Mouse (Mus musculus) stomach, embryonic 14.5 days (tissue): ENCODE data around the gene Rsf1. TPM values are rescaled to one million over a fixed set of nuclear protein-coding genes. Genes with fewer than 3 reads are reported as not detected.

ENCODE experiments used
- ATAC-seq: fragments of 200-750 bp; cut with Nextera tagmentation; 2 replicates; pipeline ENCODE4 v1.8.0; 2017; ENCODE audit warnings: low read depth, moderate TSS enrichment; ENCODE audit not compliant: insufficient number of reproducible peaks, insufficient read depth, low FRiP score
- H3K27ac ChIP-seq: fragments of 300-500 bp; sonication (generic); 2 replicates; pipeline ENCODE4 v1.5.1; 2014; ENCODE audit warnings: mild to moderate bottlenecking, low read length, moderate library complexity, mixed read lengths
- H3K27me3 ChIP-seq: fragments of 300-500 bp; sonication (generic); 2 replicates; pipeline ENCODE4 v1.6.1; 2014; ENCODE audit warnings: low read length, control low read depth, mixed read lengths; ENCODE audit not compliant: control insufficient read depth, insufficient read depth
- H3K36me3 ChIP-seq: fragments of 300-500 bp; sonication (generic); 2 replicates; pipeline ENCODE4 v1.6.1; 2014; ENCODE audit warnings: mild to moderate bottlenecking, control low read depth, low read length, moderate library complexity, mixed read lengths; ENCODE audit not compliant: control insufficient read depth, insufficient read depth
- H3K4me1 ChIP-seq: fragments of 300-500 bp; sonication (generic); 2 replicates; pipeline ENCODE4 v1.6.1; 2014; ENCODE audit warnings: low read length, control low read depth, mixed read lengths; ENCODE audit not compliant: control insufficient read depth, insufficient read depth
- H3K4me2 ChIP-seq: fragments of 300-500 bp; sonication (generic); replicated peaks from 2 replicates; pipeline ENCODE4 v1.6.1; 2014; ENCODE audit warnings: low read depth, low read length, control low read depth
- H3K4me3 ChIP-seq: fragments of 300-500 bp; sonication (generic); 2 replicates; pipeline ENCODE4 v1.5.1; 2014; ENCODE audit warnings: low read depth, low read length, control low read depth
- H3K9ac ChIP-seq: fragments of 300-500 bp; sonication (generic); replicated peaks from 2 replicates; pipeline ENCODE4 v1.6.1; 2014; ENCODE audit warnings: low read depth, mild to moderate bottlenecking, control low read depth, low read length, moderate library complexity, mixed read lengths
- H3K9me3 ChIP-seq: fragments of 300-500 bp; sonication (generic); 2 replicates; pipeline ENCODE4 v1.6.1; 2016; ENCODE audit warnings: low read depth, low read length, control low read depth; ENCODE audit not compliant: control insufficient read depth
- WGBS: fragments of 180-500 bp; shearing (Covaris S2); extraction: QIAGEN DNeasy Blood & Tissue Kit; methylation state at CpG from one replicate; pipeline ENCODE4 v1.1.7; 2014; 5-methylcytosine and 5-hydroxymethylcytosine counted together
- polyA plus RNA-seq: library from polyadenylated mRNA; unstranded; fragments of >200 nt; fragmentation: Nextera tagmentation; extraction: Ambion mirVana; gene quantifications from 2 replicates; pipeline ENCODE4 v1.2.1, GENCODE M21; 2014

The Rsf1 gene
- polyA plus RNA-seq, 1 experiment from 2014 or later, result 33.3 TPM

DNA sequence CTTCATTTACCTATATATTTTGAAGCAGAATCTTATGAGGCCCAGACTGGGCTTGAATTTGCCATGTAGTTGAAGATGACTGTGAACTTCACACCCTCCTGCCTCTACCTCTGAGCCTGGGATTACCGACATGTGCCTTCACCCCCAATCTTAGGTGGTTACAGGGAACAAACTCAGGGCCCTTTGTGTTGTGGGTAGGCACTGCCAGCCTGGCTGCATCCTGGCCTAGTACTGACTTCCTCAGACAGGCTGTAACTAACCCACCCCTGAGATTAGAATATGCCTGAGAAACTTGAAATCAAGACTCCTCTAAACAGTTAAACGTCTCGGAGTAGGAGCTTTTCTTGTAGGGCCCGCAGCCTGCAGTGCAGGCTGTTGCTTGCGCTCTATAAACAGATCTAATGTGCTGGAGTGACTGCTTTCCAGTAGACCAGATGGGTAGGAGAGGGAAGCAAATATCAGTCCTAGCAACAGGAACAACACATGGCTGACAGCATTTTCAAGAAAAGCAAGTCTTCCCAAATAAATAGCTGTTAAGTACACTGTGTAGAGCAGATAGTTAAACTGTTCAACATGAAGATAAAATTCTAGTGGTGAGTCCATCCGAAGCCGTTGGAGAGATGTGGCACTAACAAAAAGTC lies 142.7 kb downstream of the Rsf1 start:
- Histone ChIP-seq H3K36me3 (peaks cover 18% of the 10 kb centered on the region), H3K4me2 (no peak overlapping the region), H3K9me3 (no peaks in the 10 kb centered on the region), H3K4me3 (no peak overlapping the region), H3K27ac (no peak overlapping the region), H3K9ac (no peak overlapping the region), H3K27me3 (no peaks in the 10 kb centered on the region), H3K4me1 (no peaks in the 10 kb centered on the region)
- WGBS, result 89% methylated on average over 7 of the region's 7 CpGs
- no peak for ATAC-seq

DNA sequence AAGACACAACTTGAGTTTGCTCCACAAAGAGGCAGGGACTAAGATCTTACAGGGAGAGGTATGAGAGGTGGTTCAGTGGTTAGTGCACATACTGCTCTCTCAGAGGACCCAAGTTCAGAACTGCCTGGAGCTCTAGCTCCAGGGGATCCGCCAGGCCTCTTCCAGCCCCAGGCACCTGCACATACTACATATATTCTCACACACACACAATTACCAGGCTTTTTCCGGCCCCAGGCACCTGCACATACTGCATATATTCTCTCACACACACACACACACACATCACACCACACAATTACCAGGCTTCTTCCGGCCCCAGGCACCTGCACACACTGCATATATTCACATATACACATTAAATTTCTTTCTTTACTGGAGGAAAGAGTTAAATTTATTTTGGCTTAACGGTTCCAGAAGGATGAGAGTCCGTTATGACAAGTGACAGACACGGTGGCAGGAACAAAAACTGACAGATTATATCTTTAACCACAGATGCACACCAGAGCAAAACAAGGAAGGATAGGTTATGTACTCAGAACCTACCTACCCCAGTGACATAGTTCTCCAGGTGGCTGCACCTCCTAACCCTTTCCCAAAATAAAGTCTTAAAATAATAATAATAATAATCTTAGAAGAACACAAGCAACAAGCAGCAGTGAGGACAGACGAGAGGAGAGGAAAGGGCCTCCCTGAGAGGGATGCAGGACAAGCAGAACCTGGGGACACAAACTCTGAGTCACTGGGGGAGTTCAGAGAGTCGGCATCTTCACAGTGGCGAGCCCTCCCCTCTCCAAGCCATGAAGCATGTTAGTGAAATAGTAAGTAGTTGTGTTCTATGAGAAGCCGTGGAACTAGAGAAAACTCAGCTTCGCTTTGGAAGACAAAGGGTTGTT lies 144.2 kb downstream of the Rsf1 start:
- 87% methylated on average over 11 of the region's 11 CpGs for WGBS
- Histone ChIP-seq H3K27ac (no peak overlapping the region), H3K9ac (no peak overlapping the region), H3K4me3 (no peak overlapping the region), H3K4me1 (no peaks in the 10 kb centered on the region), H3K4me2 (no peak overlapping the region), H3K9me3 (no peaks in the 10 kb centered on the region), H3K36me3 (peaks cover 15% of the 10 kb centered on the region), H3K27me3 (no peaks in the 10 kb centered on the region)
- no peak for ATAC-seq

DNA sequence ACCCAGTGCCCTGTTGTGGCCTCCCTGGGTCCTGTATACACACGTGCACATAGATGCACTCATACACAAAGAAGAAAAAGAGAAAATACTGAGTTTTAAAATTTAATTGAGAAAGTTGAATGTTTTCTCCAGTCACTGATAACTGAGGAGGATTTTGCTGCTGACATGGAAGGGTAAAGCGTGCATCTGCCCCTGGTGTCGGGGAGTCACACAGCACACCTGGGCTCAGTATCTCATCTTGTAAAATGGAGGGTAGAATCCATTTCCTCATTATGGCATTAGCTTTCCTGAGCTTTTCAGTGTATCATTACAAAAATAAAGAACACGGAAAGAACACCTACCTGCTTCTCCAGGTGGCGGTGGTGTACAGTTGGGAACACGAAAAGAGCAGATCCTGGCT lies 145.7 kb downstream of the Rsf1 start:
- no peaks in the 10 kb centered on the region for H3K27me3 ChIP-seq
- no peak overlapping the region for H3K4me3 ChIP-seq
- ATAC-seq, result no peak
- no peaks in the 10 kb centered on the region for H3K9me3 ChIP-seq
- no peaks in the 10 kb centered on the region; the same call in 1 of the 2 replicates for H3K4me1 ChIP-seq
- no peak overlapping the region for H3K9ac ChIP-seq
- H3K36me3 ChIP-seq, result peaks cover 6% of the 10 kb centered on the region; the same call in 1 of the 2 replicates
- H3K4me2 ChIP-seq, result no peak overlapping the region
- WGBS, result 96% methylated on average over 6 of the region's 6 CpGs
- no peak overlapping the region for H3K27ac ChIP-seq

DNA sequence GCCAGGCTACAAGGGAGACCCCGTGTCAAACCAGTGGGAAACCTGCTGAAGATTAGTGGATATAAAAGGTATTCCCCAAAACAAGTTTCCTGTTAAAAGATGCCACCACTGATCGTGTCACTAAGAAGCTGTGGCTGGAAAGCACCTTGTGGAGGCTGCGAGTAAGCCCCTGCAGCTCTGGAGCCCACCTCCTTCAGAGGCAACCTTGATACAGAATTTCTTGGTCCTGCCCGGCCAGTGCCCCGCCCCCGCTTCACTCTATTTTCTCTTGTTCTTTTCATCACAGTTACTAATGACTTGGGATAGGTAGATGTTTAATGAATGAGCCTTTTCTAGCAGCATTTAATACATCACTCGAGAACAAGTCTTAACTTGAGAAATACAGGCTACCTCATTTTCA lies 146.4 kb downstream of the Rsf1 start:
- Histone ChIP-seq H3K4me1 (no peaks in the 10 kb centered on the region; the same call in 1 of the 2 replicates), H3K9me3 (no peaks in the 10 kb centered on the region), H3K27me3 (no peaks in the 10 kb centered on the region), H3K9ac (no peak overlapping the region), H3K27ac (no peak overlapping the region), H3K4me2 (no peak overlapping the region), H3K36me3 (peaks cover 6% of the 10 kb centered on the region; the same call in 1 of the 2 replicates), H3K4me3 (no peak overlapping the region)
- 77% methylated on average over 7 of the region's 7 CpGs for WGBS
- no peak for ATAC-seq

DNA sequence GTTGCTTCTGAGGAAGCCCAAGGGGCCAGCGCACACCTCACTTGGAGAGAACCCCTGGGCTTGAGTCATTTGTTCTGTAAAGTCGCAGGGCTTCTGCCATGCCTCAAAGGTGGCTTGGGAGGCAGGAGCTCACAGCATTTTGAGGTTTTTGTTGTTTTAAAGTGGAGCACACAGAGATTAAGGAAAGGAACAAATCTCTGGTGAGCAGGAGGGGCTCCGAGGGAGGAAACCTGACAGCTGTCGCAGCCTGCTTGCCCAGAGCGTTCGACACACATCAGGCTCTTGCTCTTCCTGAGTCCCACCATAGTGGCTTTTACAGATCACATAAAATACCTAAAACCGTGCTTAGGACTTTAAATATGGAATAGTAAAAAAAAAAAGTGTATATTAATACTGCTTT lies 147.1 kb downstream of the Rsf1 start:
- Histone ChIP-seq H3K27ac (no peak overlapping the region), H3K36me3 (peaks cover 6% of the 10 kb centered on the region; the same call in 1 of the 2 replicates), H3K4me1 (no peaks in the 10 kb centered on the region; the same call in 1 of the 2 replicates), H3K9me3 (no peaks in the 10 kb centered on the region), H3K27me3 (no peaks in the 10 kb centered on the region), H3K9ac (no peak overlapping the region), H3K4me3 (no peak overlapping the region), H3K4me2 (no peak overlapping the region)
- WGBS, result 76% methylated on average over 7 of the region's 7 CpGs
- no peak for ATAC-seq

DNA sequence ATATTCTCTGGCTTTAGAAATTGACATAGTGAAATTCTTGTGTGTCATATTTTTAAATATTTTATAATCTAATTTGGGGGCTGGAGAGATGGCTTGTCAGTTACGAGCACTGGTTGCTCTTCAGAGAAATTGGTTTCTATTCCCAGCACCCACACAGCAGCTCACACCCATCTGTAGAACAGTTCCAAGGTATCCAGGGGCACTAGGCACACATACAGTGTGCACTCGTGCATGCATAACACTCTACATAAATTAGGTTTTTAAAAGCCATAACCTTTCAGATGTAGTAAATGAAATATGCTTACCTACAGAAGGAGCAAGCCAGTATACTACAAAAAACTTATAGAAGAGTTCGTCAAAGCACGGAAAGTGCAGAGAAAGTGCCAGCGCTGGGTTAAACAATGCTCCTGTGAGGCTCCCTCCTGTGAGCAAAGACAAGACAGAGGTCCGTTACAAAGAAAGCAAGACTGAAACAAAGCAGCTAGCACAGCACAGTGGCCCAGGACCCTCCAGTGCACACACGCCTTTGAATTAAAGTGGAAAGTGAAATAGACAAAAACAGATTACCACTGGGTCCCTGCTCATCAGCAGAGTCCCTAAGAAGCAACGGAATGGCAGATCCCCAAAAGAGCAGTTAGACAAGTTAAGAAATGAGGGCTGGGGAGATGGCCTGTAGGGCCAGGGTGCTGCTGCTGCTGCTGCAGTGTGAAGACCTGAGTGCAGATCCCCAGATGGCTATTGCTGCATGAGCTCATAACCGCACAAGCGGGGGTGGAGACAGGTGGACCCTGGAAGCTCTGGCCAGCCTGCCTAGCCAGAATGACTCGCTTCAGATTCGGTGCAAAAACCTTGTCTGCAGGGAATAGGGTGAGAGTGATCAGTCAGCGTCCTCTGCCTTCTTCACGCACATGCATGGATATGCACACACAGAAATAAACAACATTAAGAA lies 149.3 kb downstream of the Rsf1 start:
- Histone ChIP-seq H3K27me3 (no peaks in the 10 kb centered on the region), H3K36me3 (peaks cover 6% of the 10 kb centered on the region; the same call in 1 of the 2 replicates), H3K4me2 (no peak overlapping the region), H3K4me3 (no peak overlapping the region), H3K9ac (no peak overlapping the region), H3K9me3 (no peaks in the 10 kb centered on the region), H3K27ac (no peak overlapping the region), H3K4me1 (no peaks in the 10 kb centered on the region; the same call in 1 of the 2 replicates)
- no peak for ATAC-seq
- 67% methylated on average over 14 of the region's 14 CpGs for WGBS

DNA sequence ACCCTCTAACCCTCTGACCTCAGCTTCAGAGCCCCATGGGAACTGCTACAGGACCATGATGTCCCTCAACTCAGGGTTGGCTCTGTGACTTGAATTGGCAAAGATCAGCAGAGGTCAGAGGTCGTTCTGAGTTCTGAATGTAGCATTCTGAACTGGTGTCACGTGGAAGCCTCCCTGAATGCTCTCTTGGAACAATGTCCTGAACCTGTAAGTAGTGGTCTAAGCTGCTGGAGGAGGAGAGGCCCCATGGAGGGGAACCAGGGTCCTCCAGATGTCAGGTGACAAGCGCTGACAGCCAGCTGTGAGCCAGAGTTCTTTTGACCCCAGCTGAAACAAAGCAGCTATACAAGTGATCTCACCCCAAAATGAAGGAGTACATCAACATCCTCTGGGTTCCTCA lies 150.7 kb downstream of the Rsf1 start:
- ATAC-seq, result no peak
- H3K4me3 ChIP-seq, result no peak overlapping the region
- 74% methylated on average over 3 of the region's 3 CpGs for WGBS

DNA sequence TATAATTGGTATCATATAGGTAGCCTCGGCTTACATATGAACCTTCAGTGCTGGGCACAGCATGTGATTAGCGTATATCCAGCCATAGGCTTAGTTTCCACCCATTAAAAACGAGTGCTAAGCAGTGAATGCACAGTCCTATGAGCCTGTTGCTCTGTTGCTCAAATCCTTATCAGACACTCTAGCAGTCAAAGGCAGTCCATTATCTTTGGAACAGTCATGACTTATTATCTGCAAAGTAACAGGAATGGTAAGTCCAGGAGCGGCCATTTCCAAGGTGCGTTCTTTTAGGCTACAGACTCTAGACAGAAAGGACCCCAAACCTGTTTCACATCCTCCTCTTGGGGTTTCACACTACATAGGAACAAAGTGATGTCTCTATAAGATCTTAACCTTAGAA lies 153.9 kb downstream of the Rsf1 start:
- Histone ChIP-seq H3K9ac (no peak overlapping the region), H3K36me3 (no peaks in the 10 kb centered on the region), H3K27ac (no peak overlapping the region), H3K4me3 (no peak overlapping the region), H3K27me3 (no peaks in the 10 kb centered on the region), H3K9me3 (no peaks in the 10 kb centered on the region), H3K4me2 (no peak overlapping the region), H3K4me1 (peaks cover 8% of the 10 kb centered on the region)
- no peak for ATAC-seq
- WGBS, result 89% methylated on average over 5 of the region's 5 CpGs

More for the DNA sequence above, 150.7 kb downstream of the Rsf1 start:
- Histone ChIP-seq H3K4me2 (no peak overlapping the region), H3K36me3 (peaks cover 6% of the 10 kb centered on the region; the same call in 1 of the 2 replicates), H3K27me3 (no peaks in the 10 kb centered on the region), H3K9ac (no peak overlapping the region), H3K4me1 (no peaks in the 10 kb centered on the region; the same call in 1 of the 2 replicates), H3K27ac (no peak overlapping the region), H3K9me3 (no peaks in the 10 kb centered on the region)
